Mouse (Mus musculus) myocyte (in vitro differentiated cells): Measurements from ENCODE around the gene Atp6v0a2. TPM values are rescaled to one million over a fixed set of nuclear protein-coding genes. Genes with fewer than 3 reads are reported as not detected.

ENCODE experiments used
- H3K27me3 ChIP-seq: one replicate; pipeline ENCODE4 v1.6.1; 2011; ENCODE audit not compliant: control insufficient read depth, insufficient read depth, insufficient read length
- H3K36me3 ChIP-seq: one replicate; pipeline ENCODE4 v1.6.1; 2011; ENCODE audit not compliant: control insufficient read depth, insufficient read depth
- H3K4me2 ChIP-seq: one replicate; pipeline ENCODE4 v1.6.1; 2011; ENCODE audit warnings: low read depth, control low read depth
- H3K4me3 ChIP-seq: one replicate; pipeline ENCODE4 v1.5.1; 2011; ENCODE audit warnings: mild to moderate bottlenecking, control low read depth, moderate library complexity
- H3K79me2 ChIP-seq: one replicate; pipeline ENCODE4 v1.6.1; 2011; ENCODE audit not compliant: control insufficient read depth, insufficient read depth
- H3ac ChIP-seq: one replicate; pipeline ENCODE4 v1.6.1; 2011; ENCODE audit not compliant: control insufficient read depth, insufficient read length
- CEBPB ChIP-seq: IDR thresholded peaks from 2 replicates; pipeline ENCODE4 v1.6.1; 2011; ENCODE audit warnings: mild to moderate bottlenecking, moderate library complexity; ENCODE audit not compliant: poor library complexity, insufficient read depth, severe bottlenecking
- E2F4 ChIP-seq: IDR thresholded peaks from one replicate; pipeline ENCODE4 v1.6.1; 2011; ENCODE audit warnings: mild to moderate bottlenecking, control low read depth, moderate library complexity; ENCODE audit not compliant: insufficient read depth
- MAX ChIP-seq: IDR thresholded peaks from one replicate; pipeline ENCODE4 v1.6.1; 2011; ENCODE audit warnings: low read depth, mild to moderate bottlenecking, control low read depth
- MYOD1 ChIP-seq, 3 experiments: IDR thresholded peaks; one replicate each; pipeline ENCODE4 v1.6.1; 2011; ENCODE audit warnings: control low read depth in 2 of 3, low read depth in 2 of 3, mild to moderate bottlenecking in 2 of 3, moderate library complexity in 1 of 3; ENCODE audit not compliant: insufficient read length in 2 of 3, control insufficient read depth in 1 of 3
- MYOG ChIP-seq, 3 experiments: IDR thresholded peaks; one replicate each; pipeline ENCODE4 v1.6.1; 2011; ENCODE audit warnings: control low read depth in 2 of 3, low read depth in 2 of 3, mild to moderate bottlenecking in 2 of 3; ENCODE audit not compliant: insufficient read length in 2 of 3, control insufficient read depth in 1 of 3, insufficient read depth in 1 of 3
- POLR2A ChIP-seq: IDR thresholded peaks from one replicate; pipeline ENCODE4 v1.6.1; 2011; ENCODE audit warnings: low read depth, mild to moderate bottlenecking, control low read depth, moderate library complexity; ENCODE audit not compliant: insufficient read length
- POLR2AphosphoS2 ChIP-seq: IDR thresholded peaks from one replicate; pipeline ENCODE4 v1.6.1; 2011; ENCODE audit warnings: low read depth, control low read depth; ENCODE audit not compliant: insufficient read length
- REST ChIP-seq: IDR thresholded peaks from one replicate; pipeline ENCODE4 v1.6.1; 2011; ENCODE audit warnings: mild to moderate bottlenecking, control low read depth, moderate library complexity; ENCODE audit not compliant: insufficient read depth, insufficient read length
- SRF ChIP-seq: IDR thresholded peaks from one replicate; pipeline ENCODE4 v1.6.1; 2011; ENCODE audit warnings: low read depth; ENCODE audit not compliant: control insufficient read depth, insufficient read length
- TCF12 ChIP-seq: IDR thresholded peaks from one replicate; pipeline ENCODE4 v1.6.1; 2011; ENCODE audit warnings: mild to moderate bottlenecking, control low read depth; ENCODE audit not compliant: poor library complexity, insufficient read depth, severe bottlenecking
- TCF3 ChIP-seq: IDR thresholded peaks from one replicate; pipeline ENCODE4 v1.6.1; 2011; ENCODE audit warnings: low read depth, control low read depth; ENCODE audit not compliant: insufficient read length
- USF1 ChIP-seq: IDR thresholded peaks from one replicate; pipeline ENCODE4 v1.6.1; 2011; ENCODE audit warnings: low read depth, mild to moderate bottlenecking, control low read depth, moderate library complexity
- polyA plus RNA-seq: library from polyadenylated mRNA; unstranded; fragments of >200 nt; fragmentation: generic; extraction: Trizol; gene quantifications from one replicate; pipeline ENCODE4 v1.2.1, GENCODE M21; 2012; ENCODE audit warnings: missing spikeins

Atp6v0a2 gene
- polyA plus RNA-seq, 1 experiment, result 31.8 TPM

DNA sequence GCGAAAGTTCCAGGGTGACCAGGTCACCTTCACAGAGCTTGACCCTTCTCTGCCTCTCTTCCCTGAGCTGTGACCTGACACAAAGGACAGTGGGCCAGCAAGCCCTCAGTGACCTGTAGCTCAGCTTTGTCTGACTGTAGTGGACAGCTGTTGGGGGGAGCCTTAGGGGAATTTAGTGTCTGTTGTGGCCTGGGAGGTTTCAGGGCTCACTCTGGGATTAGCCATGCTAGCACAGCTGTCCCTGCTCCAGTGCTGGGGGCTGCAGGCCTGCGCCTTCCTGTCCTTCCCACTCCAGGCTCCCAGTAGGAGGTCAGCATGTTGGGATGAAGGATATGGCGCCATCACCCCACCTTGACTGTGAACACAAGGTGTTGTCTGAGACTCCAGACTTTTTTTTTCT is 7.8 kb downstream of the Atp6v0a2 start:
- Histone ChIP-seq H3K4me2 (peak overlapping the region; percentile 13), H3ac (no peak overlapping the region), H3K27me3 (no peaks in the 10 kb centered on the region), H3K4me3 (no peak overlapping the region), H3K36me3 (peaks cover 26% of the 10 kb centered on the region), H3K79me2 (peaks cover 4% of the 10 kb centered on the region)
- TF ChIP-seq MAX (no peak), REST (no peak), MYOD1 (IDR thresholded peaks at IDR 0.05; ENCODE audit: control insufficient read depth in 1 of 3, insufficient read length in 2 of 3, low read depth in 2 of 3) (peak in 2 of 3 experiments; percentile 95 to 97), POLR2AphosphoS2 (no peak), SRF (no peak), POLR2A (no peak), CEBPB (no peak), MYOG (IDR thresholded peaks at IDR 0.05; ENCODE audit: control insufficient read depth in 1 of 3, insufficient read depth in 1 of 3, insufficient read length in 2 of 3, low read depth in 2 of 3) (peak; percentile 83 to 93 (median 88)), TCF12 (peak; percentile 37), E2F4 (no peak)

DNA sequence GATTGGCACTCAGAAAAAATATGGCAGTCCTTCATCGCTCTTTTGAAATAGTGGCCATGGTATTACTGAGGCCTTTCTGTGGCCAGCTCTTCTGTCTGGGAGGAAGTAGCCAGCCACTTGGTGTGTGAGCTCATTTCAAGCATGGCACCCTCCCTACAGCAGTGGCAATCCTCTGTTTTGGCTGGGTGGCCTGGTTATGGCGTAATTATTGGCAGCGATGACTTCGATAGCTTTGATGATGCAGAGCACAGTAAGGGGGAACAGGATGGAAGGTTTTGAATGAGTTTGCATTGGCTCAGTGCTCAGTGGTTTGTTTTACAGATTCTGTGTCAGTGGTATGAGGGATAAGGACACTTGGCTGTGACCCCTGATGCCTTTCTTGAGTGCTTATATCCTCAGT is 8.3 kb downstream of the Atp6v0a2 start:
- Histone ChIP-seq H3K79me2 (peaks cover 4% of the 10 kb centered on the region), H3K36me3 (peaks cover 26% of the 10 kb centered on the region)

DNA sequence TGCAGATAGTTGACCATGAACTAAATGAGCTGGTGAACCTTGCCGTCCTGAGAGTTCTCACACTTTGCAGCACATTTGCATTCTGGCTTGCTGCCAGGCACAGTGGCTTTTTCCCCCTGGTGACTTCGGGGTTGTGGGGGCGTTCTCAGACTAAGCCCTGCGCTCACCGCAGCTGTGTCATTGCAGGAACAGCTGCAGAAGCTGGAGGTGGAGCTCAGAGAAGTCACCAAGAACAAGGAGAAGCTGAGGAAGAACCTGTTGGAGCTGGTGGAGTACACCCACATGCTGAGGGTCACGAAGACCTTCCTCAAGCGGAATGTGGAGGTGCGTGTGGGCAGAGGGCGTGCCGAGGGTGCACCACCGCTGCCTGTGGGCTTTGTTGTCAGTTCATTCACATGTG is 8.9 kb downstream of the Atp6v0a2 start:
- Histone ChIP-seq H3ac (no peak overlapping the region), H3K27me3 (no peaks in the 10 kb centered on the region), H3K4me2 (peak overlapping the region; percentile 67), H3K79me2 (peaks cover 4% of the 10 kb centered on the region), H3K36me3 (peaks cover 28% of the 10 kb centered on the region), H3K4me3 (no peak overlapping the region)
- TF ChIP-seq POLR2AphosphoS2 (no peak), CEBPB (no peak), MAX (no peak), USF1 (no peak), MYOG (IDR thresholded peaks at IDR 0.05; ENCODE audit: control insufficient read depth in 1 of 3, insufficient read depth in 1 of 3, insufficient read length in 2 of 3, low read depth in 2 of 3) (peak; percentile 92 to 96 (median 94)), TCF3 (peak; percentile 65), POLR2A (no peak), E2F4 (no peak), REST (no peak), SRF (no peak), MYOD1 (IDR thresholded peaks at IDR 0.05; ENCODE audit: control insufficient read depth in 1 of 3, insufficient read length in 2 of 3, low read depth in 2 of 3) (peak; percentile 83 to 99 (median 98)), TCF12 (peak; percentile 91)

More for the DNA sequence above, 8.3 kb downstream of the Atp6v0a2 start:
- Histone ChIP-seq H3K4me2 (peak overlapping the region; percentile 13), H3K4me3 (no peak overlapping the region), H3ac (no peak overlapping the region), H3K27me3 (no peaks in the 10 kb centered on the region)
- TF ChIP-seq USF1 (no peak), MYOD1 (IDR thresholded peaks at IDR 0.05; ENCODE audit: control insufficient read depth in 1 of 3, insufficient read length in 2 of 3, low read depth in 2 of 3) (no peak), CEBPB (no peak), TCF12 (no peak), MYOG (IDR thresholded peaks at IDR 0.05; ENCODE audit: control insufficient read depth in 1 of 3, insufficient read depth in 1 of 3, insufficient read length in 2 of 3, low read depth in 2 of 3) (no peak), SRF (no peak), E2F4 (no peak), TCF3 (no peak), MAX (no peak), POLR2AphosphoS2 (no peak), REST (no peak), POLR2A (no peak)

DNA sequence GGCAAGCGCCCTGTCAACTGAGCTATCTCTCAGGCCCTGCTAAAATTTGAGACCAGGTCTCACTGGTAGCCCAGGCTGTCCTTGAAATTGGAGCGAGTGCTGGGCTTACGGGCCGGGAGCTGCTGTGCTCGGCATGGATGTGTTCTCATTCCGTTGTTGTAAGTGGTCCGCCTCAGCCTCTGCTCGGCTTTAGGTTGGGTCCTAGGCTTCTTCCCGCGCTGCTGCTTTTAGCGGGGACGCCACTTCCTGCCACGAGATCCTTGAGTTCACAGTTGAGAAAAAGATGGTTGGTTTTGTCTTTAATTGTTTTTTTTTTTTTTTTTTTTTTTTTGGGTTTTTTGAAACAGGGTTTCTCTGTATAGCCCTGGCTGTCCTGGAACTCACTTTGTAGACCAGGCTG is 9.5 kb downstream of the Atp6v0a2 start:
- H3K4me3 ChIP-seq, result no peak overlapping the region
- H3K27me3 ChIP-seq, result no peaks in the 10 kb centered on the region
- peaks cover 33% of the 10 kb centered on the region for H3K36me3 ChIP-seq
- peaks cover 4% of the 10 kb centered on the region for H3K79me2 ChIP-seq
- peak overlapping the region; percentile 67 for H3K4me2 ChIP-seq
- TF ChIP-seq POLR2AphosphoS2, result no peak
- H3ac ChIP-seq, result no peak overlapping the region

DNA sequence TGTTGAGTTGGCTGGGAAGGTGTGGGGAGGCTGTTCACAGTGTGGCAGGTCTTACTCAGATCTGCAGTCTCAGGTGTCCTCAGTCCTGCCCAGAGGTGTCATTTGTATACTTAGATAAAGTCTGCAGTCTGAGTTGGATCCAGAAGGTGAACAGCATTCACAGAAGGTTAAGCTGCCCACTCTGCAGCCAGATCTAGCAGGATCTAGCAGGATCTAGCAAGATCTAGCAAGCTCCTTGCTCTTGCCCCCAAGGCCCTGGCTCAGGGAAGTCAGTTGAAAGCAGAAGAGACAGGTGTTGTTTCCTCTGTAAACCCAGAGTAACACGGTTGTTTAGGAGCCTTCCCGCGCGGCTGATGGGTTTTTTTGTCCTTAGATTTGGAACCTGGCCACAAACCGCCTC is 85.4 kb downstream of the Atp6v0a2 start:
- Histone ChIP-seq H3ac (no peak overlapping the region), H3K79me2 (no peaks in the 10 kb centered on the region)
- TF ChIP-seq MAX (no peak), MYOD1 (IDR thresholded peaks at IDR 0.05; ENCODE audit: control insufficient read depth in 1 of 3, insufficient read length in 2 of 3, low read depth in 2 of 3) (no peak), TCF12 (no peak), CEBPB (no peak)

More for the DNA sequence above, 85.4 kb downstream of the Atp6v0a2 start:
- peaks cover 13% of the 10 kb centered on the region for H3K36me3 ChIP-seq
- H3K27me3 ChIP-seq, result no peaks in the 10 kb centered on the region
- no peak overlapping the region for H3K4me2 ChIP-seq
- H3K4me3 ChIP-seq, result no peak overlapping the region
